Mouse (Mus musculus) heart, embryonic 15.5 days (tissue): ENCODE results near the gene Kcnj2. TPM values are rescaled to one million over a fixed set of nuclear protein-coding genes. Genes with fewer than 3 reads are reported as not detected.

ENCODE experiments used
- ATAC-seq: fragments of 200-750 bp; cut with Nextera tagmentation; replicated peaks from 2 replicates; pipeline ENCODE4 v1.8.0; 2017; ENCODE audit warnings: low read depth, moderate TSS enrichment; ENCODE audit not compliant: insufficient number of reproducible peaks, insufficient read depth, low FRiP score
- H3K27ac ChIP-seq: fragments of 300-500 bp; sonication (generic); 2 replicates; pipeline ENCODE4 v1.5.1; 2015; ENCODE audit warnings: mild to moderate bottlenecking, inconsistent platforms
- H3K27me3 ChIP-seq: fragments of 300-500 bp; sonication (generic); 2 replicates; pipeline ENCODE4 v1.6.1; 2015; ENCODE audit warnings: inconsistent platforms
- H3K36me3 ChIP-seq: fragments of 300-500 bp; sonication (generic); 2 replicates; pipeline ENCODE4 v1.6.1; 2015; ENCODE audit warnings: mild to moderate bottlenecking, inconsistent platforms
- H3K4me1 ChIP-seq: fragments of 300-500 bp; sonication (generic); replicated peaks from 2 replicates; pipeline ENCODE4 v1.6.1; 2015; ENCODE audit warnings: inconsistent platforms
- H3K4me2 ChIP-seq: fragments of 300-500 bp; sonication (generic); 2 replicates; pipeline ENCODE4 v1.6.1; 2015; ENCODE audit warnings: inconsistent platforms, mild to moderate bottlenecking, moderate library complexity
- H3K4me3 ChIP-seq: fragments of 300-500 bp; sonication (generic); 2 replicates; pipeline ENCODE4 v1.5.1; 2015; ENCODE audit warnings: mild to moderate bottlenecking, inconsistent platforms
- H3K9ac ChIP-seq: fragments of 300-500 bp; sonication (generic); 2 replicates; pipeline ENCODE4 v1.6.1; 2015; ENCODE audit warnings: mild to moderate bottlenecking, inconsistent platforms
- H3K9me3 ChIP-seq: fragments of 300-500 bp; sonication (generic); replicated peaks from 2 replicates; pipeline ENCODE4 v1.6.1; 2016; ENCODE audit warnings: inconsistent platforms
- WGBS: fragments of 180-500 bp; shearing (Covaris S2); methylation state at CpG from one replicate; pipeline ENCODE4 v1.1.7; 2015; ENCODE audit warnings: mixed read lengths; 5-methylcytosine and 5-hydroxymethylcytosine counted together
- polyA plus RNA-seq: library from polyadenylated mRNA; unstranded; fragments of >200 nt; fragmentation: Nextera tagmentation; extraction: Ambion mirVana; gene quantifications from 2 replicates; pipeline ENCODE4 v1.2.1, GENCODE M21; 2015

The Kcnj2 gene
- polyA plus RNA-seq, 1 experiment from 2014 or later, result 5.7 TPM

- no peak for ATAC-seq
- no peaks in the 10 kb centered on the region for H3K9me3 ChIP-seq
- 49% methylated on average over 5 of the region's 5 CpGs for WGBS
Measured at GRCm38 (mm10) chr11:111060216-111060615, 5.7 kb upstream of the Kcnj2 start.

GRCm38 (mm10) chr11:111064751-111065527 lies 1.0 kb upstream of the Kcnj2 start:
- Histone ChIP-seq H3K36me3 (no peaks in the 10 kb centered on the region), H3K4me2 (peak overlapping the region; percentile 94), H3K27me3 (no peaks in the 10 kb centered on the region), H3K27ac (peak overlapping the region; percentile 91), H3K9ac (peak overlapping the region; percentile 77), H3K4me3 (peak overlapping the region; percentile 80), H3K4me1 (peaks cover 16% of the 10 kb centered on the region), H3K9me3 (no peaks in the 10 kb centered on the region)
- WGBS, result under 1% methylated on average over 25 of the region's 25 CpGs
- ATAC-seq, result 0 out of 2 replicates have a peak, but pooled peaks have one; percentile 17

More at GRCm38 (mm10) chr11:111060216-111060615, 5.7 kb upstream of the Kcnj2 start:
- Histone ChIP-seq H3K4me1 (peaks cover 2% of the 10 kb centered on the region; the same call in 1 of the 2 replicates), H3K4me2 (no peak overlapping the region), H3K36me3 (no peaks in the 10 kb centered on the region), H3K27ac (no peak overlapping the region), H3K27me3 (no peaks in the 10 kb centered on the region), H3K9ac (no peak overlapping the region), H3K4me3 (no peak overlapping the region)

- H3K9me3 ChIP-seq, result no peaks in the 10 kb centered on the region
- under 1% methylated on average over 9 of the region's 9 CpGs for WGBS
- H3K27me3 ChIP-seq, result no peaks in the 10 kb centered on the region
- H3K36me3 ChIP-seq, result peaks cover under 1% of the 10 kb centered on the region; the same call in 1 of the 2 replicates
- H3K9ac ChIP-seq, result peak overlapping the region; percentile 77
- peaks cover 20% of the 10 kb centered on the region for H3K4me1 ChIP-seq
- H3K4me2 ChIP-seq, result peak overlapping the region; percentile 94
- peak overlapping the region; percentile 83 for H3K27ac ChIP-seq
- peak overlapping the region; percentile 80 for H3K4me3 ChIP-seq
- ATAC-seq, result peak; percentile 54
Measured at GRCm38 (mm10) chr11:111066299-111066691, 331 bp downstream of the Kcnj2 start.

GRCm38 (mm10) chr11:111067787-111068186 lies 1.8 kb downstream of the Kcnj2 start:
- peak overlapping the region; percentile 77 for H3K9ac ChIP-seq
- peak overlapping the region; percentile 80 for H3K4me3 ChIP-seq
- WGBS, result 64% methylated on average over 3 of the region's 3 CpGs
- 0 out of 2 replicates have a peak overlapping the region, but pooled peaks have one; percentile 83 for H3K27ac ChIP-seq
- H3K4me1 ChIP-seq, result peaks cover 21% of the 10 kb centered on the region
- H3K36me3 ChIP-seq, result peaks cover 16% of the 10 kb centered on the region
- H3K9me3 ChIP-seq, result no peaks in the 10 kb centered on the region
- ATAC-seq, result no peak
- H3K4me2 ChIP-seq, result peak overlapping the region; percentile 94
- no peaks in the 10 kb centered on the region for H3K27me3 ChIP-seq

GRCm38 (mm10) chr11:111070460-111070859 lies 4.5 kb downstream of the Kcnj2 start:
- H3K9me3 ChIP-seq, result no peaks in the 10 kb centered on the region
- no peak for ATAC-seq
- H3K4me2 ChIP-seq, result peak overlapping the region; percentile 29; the same call in 1 of the 2 replicates
- no peak overlapping the region for H3K9ac ChIP-seq
- H3K36me3 ChIP-seq, result peaks cover 28% of the 10 kb centered on the region
- no peak overlapping the region for H3K4me3 ChIP-seq
- peaks cover 24% of the 10 kb centered on the region for H3K4me1 ChIP-seq
- H3K27me3 ChIP-seq, result no peaks in the 10 kb centered on the region
- H3K27ac ChIP-seq, result 0 out of 2 replicates have a peak overlapping the region, but pooled peaks have one; percentile 11

- no peak overlapping the region for H3K9ac ChIP-seq
- ATAC-seq, result no peak
- H3K9me3 ChIP-seq, result no peaks in the 10 kb centered on the region
- no peaks in the 10 kb centered on the region for H3K27me3 ChIP-seq
- peaks cover 28% of the 10 kb centered on the region for H3K36me3 ChIP-seq
- H3K4me3 ChIP-seq, result no peak overlapping the region
- no peak overlapping the region for H3K4me2 ChIP-seq
- peaks cover 15% of the 10 kb centered on the region for H3K4me1 ChIP-seq
- H3K27ac ChIP-seq, result no peak overlapping the region
Measured at GRCm38 (mm10) chr11:111074131-111074530, 8.2 kb downstream of the Kcnj2 start.

- ATAC-seq, result no peak
- Histone ChIP-seq H3K9ac (no peak overlapping the region), H3K36me3 (peaks cover 9% of the 10 kb centered on the region), H3K4me2 (no peak overlapping the region), H3K27ac (no peak overlapping the region), H3K4me3 (no peak overlapping the region), H3K9me3 (no peaks in the 10 kb centered on the region), H3K4me1 (peaks cover under 1% of the 10 kb centered on the region; the same call in 1 of the 2 replicates), H3K27me3 (no peaks in the 10 kb centered on the region)
- 85% methylated on average over 11 of the region's 11 CpGs for WGBS
Measured at GRCm38 (mm10) chr11:111078107-111078506, 12.1 kb downstream of the Kcnj2 start.

- ATAC-seq, result no peak
- no peak overlapping the region for H3K4me2 ChIP-seq
- H3K4me3 ChIP-seq, result no peak overlapping the region
- no peaks in the 10 kb centered on the region for H3K27me3 ChIP-seq
- peaks cover 6% of the 10 kb centered on the region for H3K4me1 ChIP-seq
- H3K9ac ChIP-seq, result no peak overlapping the region
- 79% methylated on average over 2 of the region's 2 CpGs for WGBS
- H3K36me3 ChIP-seq, result no peaks in the 10 kb centered on the region
- no peaks in the 10 kb centered on the region for H3K9me3 ChIP-seq
- no peak overlapping the region for H3K27ac ChIP-seq
Measured at GRCm38 (mm10) chr11:111083009-111083408, 17.0 kb downstream of the Kcnj2 start.

- 60% methylated on average over 6 of the region's 6 CpGs for WGBS
- 0 out of 2 replicates have a peak overlapping the region, but pooled peaks have one; percentile 13 for H3K4me2 ChIP-seq
- no peak for ATAC-seq
- H3K9ac ChIP-seq, result no peak overlapping the region
- no peaks in the 10 kb centered on the region for H3K27me3 ChIP-seq
- peak overlapping the region; percentile 34; the same call in 1 of the 2 replicates for H3K27ac ChIP-seq
- no peaks in the 10 kb centered on the region for H3K36me3 ChIP-seq
- no peak overlapping the region for H3K4me3 ChIP-seq
- no peaks in the 10 kb centered on the region for H3K9me3 ChIP-seq
- peaks cover 12% of the 10 kb centered on the region for H3K4me1 ChIP-seq
Measured at GRCm38 (mm10) chr11:111086933-111087332, 21.0 kb downstream of the Kcnj2 start.

- Histone ChIP-seq H3K4me1 (peaks cover 12% of the 10 kb centered on the region), H3K9me3 (no peaks in the 10 kb centered on the region), H3K9ac (no peak overlapping the region), H3K27me3 (no peaks in the 10 kb centered on the region), H3K27ac (no peak overlapping the region), H3K4me2 (no peak overlapping the region), H3K4me3 (no peak overlapping the region), H3K36me3 (no peaks in the 10 kb centered on the region)
- no peak for ATAC-seq
Measured at GRCm38 (mm10) chr11:111088226-111088625, 22.3 kb downstream of the Kcnj2 start.

- no peak overlapping the region for H3K4me3 ChIP-seq
- peaks cover 12% of the 10 kb centered on the region for H3K4me1 ChIP-seq
- no peak overlapping the region for H3K27ac ChIP-seq
- no peaks in the 10 kb centered on the region for H3K9me3 ChIP-seq
- H3K4me2 ChIP-seq, result no peak overlapping the region
- no peak overlapping the region for H3K9ac ChIP-seq
- WGBS, result 39% methylated on average over 3 of the region's 3 CpGs
- ATAC-seq, result no peak
- H3K36me3 ChIP-seq, result no peaks in the 10 kb centered on the region
- no peaks in the 10 kb centered on the region for H3K27me3 ChIP-seq
Measured at GRCm38 (mm10) chr11:111088812-111089211, 22.8 kb downstream of the Kcnj2 start.

- Histone ChIP-seq H3K27me3 (no peaks in the 10 kb centered on the region), H3K4me2 (no peak overlapping the region), H3K4me3 (no peak overlapping the region), H3K4me1 (peaks cover 12% of the 10 kb centered on the region), H3K36me3 (no peaks in the 10 kb centered on the region), H3K9me3 (no peaks in the 10 kb centered on the region), H3K27ac (no peak overlapping the region), H3K9ac (no peak overlapping the region)
- ATAC-seq, result no peak
- WGBS, result 69% methylated on average over 6 of the region's 6 CpGs
Measured at GRCm38 (mm10) chr11:111091117-111091516, 25.2 kb downstream of the Kcnj2 start.
